Mouse (Mus musculus): ENCODE results near the gene Cd302. TPM values are rescaled to one million over a fixed set of nuclear protein-coding genes. Genes with fewer than 3 reads are reported as not detected.

The Cd302 gene
- total and polyA plus RNA-seq, 2 experiments from 2014 or later, result 6.1 to 16.8 TPM

- Histone ChIP-seq H3K4me2 (ENCODE audit: low read depth, low read length, poor library complexity, severe bottlenecking) (no peak overlapping the region), H3K4me1 (ENCODE audit: insufficient read depth, low read length) (no peaks in the 10 kb centered on the region), H3K27ac (ENCODE audit: low read depth, low read length) (no peak overlapping the region), H3K4me3 (ENCODE audit: low read depth, low read length) (no peak overlapping the region), H3K36me3 (ENCODE audit: insufficient read depth, low read length) (peaks cover 4% of the 10 kb centered on the region; the same call in 1 of the 2 replicates), H3K9ac (replicated peaks; ENCODE audit: low read length, poor library complexity, severe bottlenecking) (no peak overlapping the region), H3K27me3 (ENCODE audit: insufficient read depth, low read length) (no peaks in the 10 kb centered on the region), H3K9me3 (ENCODE audit: low read length) (no peaks in the 10 kb centered on the region)
- WGBS, result 87% methylated on average over 8 of the region's 8 CpGs
- DNase-seq (ENCODE audit: low spot score) (no peak), ATAC-seq (ENCODE audit: low FRiP score) (no peak)
- no peak for TF ChIP-seq CTCF (IDR thresholded peaks at IDR 0.05)
These were observed 81.3 kb downstream of the Cd302 start for GRCm38 (mm10) chr2:60202900-60203530.

Other genes with a start within 250 kb of the Cd302 start
- 89.3 and 99.9 TPM in 2 replicates for gene Baz2b, start 74.6 kb downstream of the Cd302 start, total RNA-seq (2014; rRNA removed)
- 59.0 and 72.3 TPM in 2 replicates for gene Baz2b, start 74.6 kb downstream of the Cd302 start, polyA plus RNA-seq (2015; fragmentation: Nextera tagmentation; extraction: Ambion mirVana)
- 67.1 and 103 TPM in 2 replicates for gene March7, start 74.6 kb downstream of the Cd302 start, total RNA-seq (2014; rRNA removed)
- gene March7, start 74.6 kb downstream of the Cd302 start, polyA plus RNA-seq (2015; fragmentation: Nextera tagmentation; extraction: Ambion mirVana), result 72.1 and 76.2 TPM in 2 replicates
- gene Ly75, start 98.8 kb upstream of the Cd302 start, total RNA-seq (2014; rRNA removed), result 2.9 and 4.8 TPM in 2 replicates
- gene Ly75, start 98.8 kb upstream of the Cd302 start, polyA plus RNA-seq (2015; fragmentation: Nextera tagmentation; extraction: Ambion mirVana), result 1.2 and 1.5 TPM in 2 replicates

Data from midbrain, postnatal 0 days (tissue).